Mouse (Mus musculus) E14TG2a.4 (cell line): Measurements from ENCODE around the gene Med25.

Experiments
- CTCF ChIP-seq: conservative IDR thresholded peaks from 2 replicates; pipeline ENCODE4 v1.5.1; 2014; ENCODE audit warnings: low read length
- POU5F1 ChIP-seq: IDR thresholded peaks from 2 replicates; pipeline ENCODE4 v1.6.1; 2014; ENCODE audit warnings: low read length, borderline replicate concordance

- TF ChIP-seq POU5F1: no peak
- TF ChIP-seq CTCF: no peak
These were observed 24.7 kb downstream of the Med25 start for GRCm38 (mm10) chr7:44867802-44868201.
